Mouse (Mus musculus) stomach, embryonic 15.5 days (tissue): ENCODE results near the gene Lpin1. TPM values are rescaled to one million over a fixed set of nuclear protein-coding genes. Genes with fewer than 3 reads are reported as not detected.

Experiments used
- ATAC-seq: fragments of 200-750 bp; cut with Nextera tagmentation; 2 replicates; pipeline ENCODE4 v1.8.0; 2017; ENCODE audit warnings: low read depth, moderate number of reproducible peaks, moderate TSS enrichment; ENCODE audit not compliant: insufficient read depth, low FRiP score
- H3K27ac ChIP-seq: fragments of 300-500 bp; sonication (generic); 2 replicates; pipeline ENCODE4 v1.5.1; 2015; ENCODE audit warnings: mild to moderate bottlenecking, inconsistent platforms
- H3K27me3 ChIP-seq: fragments of 300-500 bp; sonication (generic); replicated peaks from 2 replicates; pipeline ENCODE4 v1.6.1; 2015; ENCODE audit warnings: inconsistent platforms
- H3K36me3 ChIP-seq: fragments of 300-500 bp; sonication (generic); 2 replicates; pipeline ENCODE4 v1.6.1; 2015; ENCODE audit warnings: inconsistent platforms
- H3K4me1 ChIP-seq: fragments of 300-500 bp; sonication (generic); 2 replicates; pipeline ENCODE4 v1.6.1; 2015; ENCODE audit warnings: inconsistent platforms
- H3K4me2 ChIP-seq: fragments of 300-500 bp; sonication (generic); 2 replicates; pipeline ENCODE4 v1.6.1; 2015; ENCODE audit warnings: mild to moderate bottlenecking, inconsistent platforms
- H3K4me3 ChIP-seq: fragments of 300-500 bp; sonication (generic); replicated peaks from 2 replicates; pipeline ENCODE4 v1.5.1; 2015; ENCODE audit warnings: inconsistent platforms
- H3K9ac ChIP-seq: fragments of 300-500 bp; sonication (generic); 2 replicates; pipeline ENCODE4 v1.6.1; 2015; ENCODE audit warnings: inconsistent platforms
- H3K9me3 ChIP-seq: fragments of 300-500 bp; sonication (generic); 2 replicates; pipeline ENCODE4 v1.6.1; 2016; ENCODE audit warnings: inconsistent platforms
- WGBS: fragments of 180-500 bp; shearing (Covaris S2); methylation state at CpG from one replicate; pipeline ENCODE4 v1.1.7; 2015; 5-methylcytosine and 5-hydroxymethylcytosine counted together
- polyA plus RNA-seq: library from polyadenylated mRNA; unstranded; fragments of >200 nt; fragmentation: Nextera tagmentation; extraction: Ambion mirVana; gene quantifications from 2 replicates; pipeline ENCODE4 v1.2.1, GENCODE M21; 2015

The Lpin1 gene
- polyA plus RNA-seq, 1 experiment from 2014 or later = 5.3 TPM

GRCm38 (mm10) chr12:16614556-16614955 lies 3.8 kb upstream of the Lpin1 start:
- H3K9me3 ChIP-seq = no peaks in the 10 kb centered on the region
- peaks cover 5% of the 10 kb centered on the region for H3K4me1 ChIP-seq
- H3K4me3 ChIP-seq = no peak overlapping the region
- H3K4me2 ChIP-seq = no peak overlapping the region
- no peaks in the 10 kb centered on the region for H3K36me3 ChIP-seq
- WGBS = 53% methylated on average over 3 of the region's 3 CpGs
- H3K9ac ChIP-seq = no peak overlapping the region
- ATAC-seq = no peak
- H3K27ac ChIP-seq = no peak overlapping the region
- H3K27me3 ChIP-seq = no peaks in the 10 kb centered on the region

- no peak overlapping the region for H3K9ac ChIP-seq
- H3K4me3 ChIP-seq = no peak overlapping the region
- no peaks in the 10 kb centered on the region for H3K27me3 ChIP-seq
- no peaks in the 10 kb centered on the region for H3K36me3 ChIP-seq
- H3K27ac ChIP-seq = no peak overlapping the region
- WGBS = 68% methylated on average over 5 of the region's 5 CpGs
- no peaks in the 10 kb centered on the region for H3K9me3 ChIP-seq
- no peak for ATAC-seq
- no peaks in the 10 kb centered on the region for H3K4me1 ChIP-seq
- H3K4me2 ChIP-seq = no peak overlapping the region
Measured at GRCm38 (mm10) chr12:16605624-16606023, 5.1 kb downstream of the Lpin1 start.

GRCm38 (mm10) chr12:16602271-16602670 lies 8.5 kb downstream of the Lpin1 start:
- Histone ChIP-seq H3K4me1 (no peaks in the 10 kb centered on the region), H3K9ac (no peak overlapping the region), H3K4me3 (no peak overlapping the region), H3K4me2 (no peak overlapping the region), H3K36me3 (no peaks in the 10 kb centered on the region), H3K27me3 (no peaks in the 10 kb centered on the region), H3K27ac (no peak overlapping the region), H3K9me3 (no peaks in the 10 kb centered on the region)
- no peak for ATAC-seq
- 86% methylated on average over 4 of the region's 4 CpGs for WGBS

- no peaks in the 10 kb centered on the region for H3K4me1 ChIP-seq
- H3K9ac ChIP-seq = no peak overlapping the region
- no peak overlapping the region for H3K4me3 ChIP-seq
- no peak for ATAC-seq
- H3K27ac ChIP-seq = no peak overlapping the region
- H3K36me3 ChIP-seq = no peaks in the 10 kb centered on the region
- 30% methylated on average over 1 of the region's 1 CpGs for WGBS
- no peak overlapping the region for H3K4me2 ChIP-seq
- no peaks in the 10 kb centered on the region for H3K9me3 ChIP-seq
- H3K27me3 ChIP-seq = no peaks in the 10 kb centered on the region
Measured at GRCm38 (mm10) chr12:16600374-16600773, 10.4 kb downstream of the Lpin1 start.

GRCm38 (mm10) chr12:16599359-16599758 lies 11.4 kb downstream of the Lpin1 start:
- Histone ChIP-seq H3K9me3 (no peaks in the 10 kb centered on the region), H3K27me3 (no peaks in the 10 kb centered on the region), H3K4me3 (no peak overlapping the region), H3K4me1 (no peaks in the 10 kb centered on the region), H3K9ac (no peak overlapping the region), H3K27ac (no peak overlapping the region), H3K36me3 (no peaks in the 10 kb centered on the region), H3K4me2 (no peak overlapping the region)
- no peak for ATAC-seq
- 71% methylated on average over 3 of the region's 3 CpGs for WGBS

- Histone ChIP-seq H3K9ac (no peak overlapping the region), H3K27me3 (no peaks in the 10 kb centered on the region), H3K36me3 (no peaks in the 10 kb centered on the region), H3K9me3 (no peaks in the 10 kb centered on the region), H3K4me1 (peaks cover 26% of the 10 kb centered on the region), H3K4me3 (no peak overlapping the region), H3K27ac (no peak overlapping the region), H3K4me2 (no peak overlapping the region)
- WGBS = 89% methylated on average over 7 of the region's 7 CpGs
- ATAC-seq = no peak
Measured at GRCm38 (mm10) chr12:16593761-16594160, 17.0 kb downstream of the Lpin1 start.

- H3K4me3 ChIP-seq = no peak overlapping the region
- no peaks in the 10 kb centered on the region for H3K36me3 ChIP-seq
- 82% methylated on average over 7 of the region's 7 CpGs for WGBS
- H3K4me1 ChIP-seq = peaks cover 33% of the 10 kb centered on the region
- H3K27me3 ChIP-seq = no peaks in the 10 kb centered on the region
- no peak overlapping the region for H3K9ac ChIP-seq
- H3K27ac ChIP-seq = no peak overlapping the region
- H3K4me2 ChIP-seq = no peak overlapping the region
- no peak for ATAC-seq
- H3K9me3 ChIP-seq = no peaks in the 10 kb centered on the region
Measured at GRCm38 (mm10) chr12:16593014-16593413, 17.8 kb downstream of the Lpin1 start.

GRCm38 (mm10) chr12:16592451-16592850 lies 18.3 kb downstream of the Lpin1 start:
- Histone ChIP-seq H3K9ac (no peak overlapping the region), H3K27ac (no peak overlapping the region; the same call in 1 of the 2 replicates), H3K4me1 (peaks cover 36% of the 10 kb centered on the region), H3K27me3 (no peaks in the 10 kb centered on the region), H3K9me3 (no peaks in the 10 kb centered on the region), H3K36me3 (no peaks in the 10 kb centered on the region), H3K4me2 (no peak overlapping the region), H3K4me3 (no peak overlapping the region)
- WGBS = 71% methylated on average over 5 of the region's 5 CpGs
- ATAC-seq = no peak

- H3K9ac ChIP-seq = no peak overlapping the region
- peak overlapping the region; percentile 59 for H3K27ac ChIP-seq
- no peaks in the 10 kb centered on the region for H3K27me3 ChIP-seq
- no peaks in the 10 kb centered on the region for H3K9me3 ChIP-seq
- H3K4me2 ChIP-seq = peak overlapping the region; percentile 53
- peaks cover 36% of the 10 kb centered on the region for H3K4me1 ChIP-seq
- H3K36me3 ChIP-seq = no peaks in the 10 kb centered on the region
- 8% methylated on average over 15 of the region's 15 CpGs for WGBS
- peak; percentile 93 for ATAC-seq
- peak overlapping the region; percentile 33 for H3K4me3 ChIP-seq
Measured at GRCm38 (mm10) chr12:16591453-16592200, 19.1 kb downstream of the Lpin1 start.

- 11% methylated on average over 4 of the region's 4 CpGs for WGBS
- H3K4me1 ChIP-seq = peaks cover 36% of the 10 kb centered on the region
- no peaks in the 10 kb centered on the region for H3K36me3 ChIP-seq
- H3K4me3 ChIP-seq = no peak overlapping the region; the same call in 1 of the 2 replicates
- no peaks in the 10 kb centered on the region for H3K27me3 ChIP-seq
- H3K4me2 ChIP-seq = peak overlapping the region; percentile 94
- H3K27ac ChIP-seq = no peak overlapping the region
- H3K9me3 ChIP-seq = no peaks in the 10 kb centered on the region
- H3K9ac ChIP-seq = no peak overlapping the region
- ATAC-seq = no peak; the same call in 1 of the 2 replicates
Measured at GRCm38 (mm10) chr12:16589966-16590365, 20.8 kb downstream of the Lpin1 start.

- no peaks in the 10 kb centered on the region for H3K9me3 ChIP-seq
- WGBS = under 1% methylated on average over 36 of the region's 36 CpGs
- ATAC-seq = peak; percentile 79
Measured at GRCm38 (mm10) chr12:16589204-16589949, 21.4 kb downstream of the Lpin1 start.

GRCm38 (mm10) chr12:16588396-16589042 lies 22.2 kb downstream of the Lpin1 start:
- H3K4me1 ChIP-seq = peaks cover 36% of the 10 kb centered on the region
- H3K9ac ChIP-seq = peak overlapping the region; percentile 79; the same call in 1 of the 2 replicates
- H3K27me3 ChIP-seq = no peaks in the 10 kb centered on the region
- WGBS = 22% methylated on average over 7 of the region's 7 CpGs
- H3K4me3 ChIP-seq = peak overlapping the region; percentile 68
- H3K36me3 ChIP-seq = no peaks in the 10 kb centered on the region
- H3K27ac ChIP-seq = peak overlapping the region; percentile 72; the same call in 1 of the 2 replicates
- peak overlapping the region; percentile 94 for H3K4me2 ChIP-seq
- ATAC-seq = no peak
- H3K9me3 ChIP-seq = no peaks in the 10 kb centered on the region

More at GRCm38 (mm10) chr12:16589204-16589949, 21.4 kb downstream of the Lpin1 start:
- peak overlapping the region; percentile 79 for H3K9ac ChIP-seq
- H3K4me1 ChIP-seq = peaks cover 36% of the 10 kb centered on the region
- no peaks in the 10 kb centered on the region for H3K27me3 ChIP-seq
- H3K27ac ChIP-seq = peak overlapping the region; percentile 72
- no peaks in the 10 kb centered on the region for H3K36me3 ChIP-seq
- peak overlapping the region; percentile 94 for H3K4me2 ChIP-seq
- peak overlapping the region; percentile 68 for H3K4me3 ChIP-seq
